Comparison of ENCODE assay signal across 8 mouse cellular contexts in genomic region chr4:134371316-134371855, GRCm38 (mm10). TPM values are rescaled to one million over a fixed set of nuclear protein-coding genes. Genes with fewer than 3 reads are reported as not detected.
DNase-seq lines count a peak whose midpoint lies in the region; ATAC-seq and TF ChIP-seq lines count a peak whose summit lies in the region.

No protein-coding gene starts in this region.

- peak overlapping the region; percentile 33 for H3K9ac ChIP-seq in ES-Bruce4 (ENCODE audit: low read depth, poor library complexity, severe bottlenecking)
- H3K9ac ChIP-seq in forebrain, embryonic 13.5 days = peak overlapping the region; percentile 30; the same call in 1 of the 2 replicates
- H3K9ac ChIP-seq in limb, embryonic 12.5 days (replicated peaks) = peak overlapping the region; percentile 47; the same call in 1 of the 2 replicates

- no peak overlapping the region for H3K27ac ChIP-seq in ES-Bruce4 (ENCODE audit: insufficient read depth, low read length)
- no peak overlapping the region for H3K27ac ChIP-seq in forebrain, embryonic 13.5 days
- no peak overlapping the region for H3K27ac ChIP-seq in limb, embryonic 12.5 days
- no peak overlapping the region for H3K27ac ChIP-seq in olfactory bulb, adult 2 months (ENCODE audit: insufficient read depth, low read depth, low read length)

- TF ChIP-seq CTCF in ES-Bruce4 (IDR thresholded peaks at IDR 0.05; ENCODE audit: low read depth, low read length) = no peak
- no peak for TF ChIP-seq CTCF in olfactory bulb, adult 2 months (IDR thresholded peaks at IDR 0.05; ENCODE audit: insufficient read depth, low read depth, low read length)

- no peak for ATAC-seq in forebrain, embryonic 13.5 days
- ATAC-seq in limb, embryonic 12.5 days (ENCODE audit: insufficient number of reproducible peaks, insufficient read depth, low FRiP score, low TSS enrichment, low read depth) = no peak

- peak overlapping the region; percentile 78 for H3K4me2 ChIP-seq in forebrain, embryonic 13.5 days
- H3K4me2 ChIP-seq in limb, embryonic 12.5 days = peak overlapping the region; percentile 91

- TF ChIP-seq POLR2A in ES-Bruce4 (IDR thresholded peaks at IDR 0.05; ENCODE audit: insufficient read depth, low read length) = no peak
- TF ChIP-seq POLR2A in olfactory bulb, adult 2 months (IDR thresholded peaks at IDR 0.05; ENCODE audit: insufficient read depth, low read depth, low read length) = no peak

- H3K4me1 ChIP-seq in ES-Bruce4 (ENCODE audit: control insufficient read depth, insufficient read depth, low read length) = peaks cover 6% of the 10 kb centered on the region
- H3K4me1 ChIP-seq in forebrain, embryonic 13.5 days = peaks cover 18% of the 10 kb centered on the region
- peaks cover 25% of the 10 kb centered on the region for H3K4me1 ChIP-seq in limb, embryonic 12.5 days (replicated peaks)
- peaks cover 24% of the 10 kb centered on the region for H3K4me1 ChIP-seq in olfactory bulb, adult 2 months (ENCODE audit: control insufficient read depth, insufficient read depth, low read length)

- DNase-seq in gastrocnemius, postnatal 10 days = peak; percentile 30
- no peak for DNase-seq in gastrocnemius, postnatal 36 days
- DNase-seq in adipocyte (ENCODE audit: low spot score) = no peak
- DNase-seq in thymus, postnatal 14 days = no peak

- no peaks in the 10 kb centered on the region for H3K9me3 ChIP-seq in ES-Bruce4 (replicated peaks; ENCODE audit: control insufficient read depth, insufficient read depth, low read length, poor library complexity, severe bottlenecking)
- H3K9me3 ChIP-seq in forebrain, embryonic 13.5 days (replicated peaks) = no peaks in the 10 kb centered on the region
- H3K9me3 ChIP-seq in limb, embryonic 12.5 days = no peaks in the 10 kb centered on the region

- H3K36me3 ChIP-seq in ES-Bruce4 (ENCODE audit: control insufficient read depth, insufficient read depth, low read length, poor library complexity, severe bottlenecking) = no peaks in the 10 kb centered on the region
- H3K36me3 ChIP-seq in forebrain, embryonic 13.5 days (ENCODE audit: poor library complexity, severe bottlenecking) = no peaks in the 10 kb centered on the region
- no peaks in the 10 kb centered on the region for H3K36me3 ChIP-seq in limb, embryonic 12.5 days

- WGBS in forebrain, embryonic 13.5 days = under 1% methylated on average over 17 of the region's 17 CpGs
- 0% methylated on average over 17 of the region's 17 CpGs for WGBS in limb, embryonic 12.5 days
- WGBS in olfactory bulb, adult 2 months = 0% methylated on average over 17 of the region's 17 CpGs

- intact Hi-C loops in gastrocnemius, postnatal 36 days (cut with DNase I) = loop anchor here (5.0 kb wide), 1 partner anchor 124 kb away; the partner anchor contains the start of genes Gm30191 and Zfp593

- TF ChIP-seq EP300 in ES-Bruce4 (IDR thresholded peaks at IDR 0.05; ENCODE audit: insufficient read depth, low read depth, low read length) = no peak

- no peaks in the 10 kb centered on the region for H3K27me3 ChIP-seq in ES-Bruce4 (ENCODE audit: control insufficient read depth, insufficient read depth, low read length, poor library complexity, severe bottlenecking)
- H3K27me3 ChIP-seq in forebrain, embryonic 13.5 days = peaks cover 51% of the 10 kb centered on the region
- H3K27me3 ChIP-seq in limb, embryonic 12.5 days = peaks cover 51% of the 10 kb centered on the region

- H3K4me3 ChIP-seq in ES-Bruce4 (ENCODE audit: low read depth, low read length) = peak overlapping the region; percentile 79
- H3K4me3 ChIP-seq in forebrain, embryonic 13.5 days = peak overlapping the region; percentile 45
- H3K4me3 ChIP-seq in limb, embryonic 12.5 days (replicated peaks) = peak overlapping the region; percentile 55
- H3K4me3 ChIP-seq in olfactory bulb, adult 2 months (ENCODE audit: insufficient read depth, low read depth, low read length) = peak overlapping the region; percentile 71

RNA-seq across cellular contexts. Expression of gene Extl1, which starts 12.3 kb away (rescaled TPM):
- 10 to 100 TPM; 24.7 to 27.4 TPM for total RNA-seq in gastrocnemius, postnatal 10 days (2021)
- 10 to 100 TPM; 25.9 to 29.9 TPM for total RNA-seq in gastrocnemius, postnatal 36 days (2021)
- polyA plus RNA-seq in ES-Bruce4 (2011; ENCODE audit: insufficient read depth, insufficient read length, low read depth, missing spikeins) = 3.3 and 3.9 TPM in 2 replicates
- polyA plus RNA-seq in forebrain, embryonic 13.5 days (2015; fragmentation: Nextera tagmentation; extraction: Ambion mirVana) = 0.12 and 0.37 TPM in 2 replicates
- 3.4 and 4.1 TPM in 2 replicates for polyA plus RNA-seq in limb, embryonic 12.5 days (2016; fragmentation: Nextera tagmentation; extraction: Ambion mirVana)
- not detected in 2 replicates for polyA plus RNA-seq in olfactory bulb, adult 2 months (2012; ENCODE audit: insufficient read depth, insufficient read length, low replicate concordance, missing spikeins)

RNA-seq across cellular contexts. Expression of gene Pafah2, which starts 24.7 kb away (rescaled TPM):
- total RNA-seq in gastrocnemius, postnatal 10 days (2021) = 1 to 10 TPM; 2.4 to 2.9 TPM
- 1 to 10 TPM; 1.8 to 4.0 TPM for total RNA-seq in gastrocnemius, postnatal 36 days (2021)
- 16.4 and 16.5 TPM in 2 replicates for polyA plus RNA-seq in ES-Bruce4 (2011; ENCODE audit: insufficient read depth, insufficient read length, low read depth, missing spikeins)
- 6.3 and 6.5 TPM in 2 replicates for polyA plus RNA-seq in forebrain, embryonic 13.5 days (2015; fragmentation: Nextera tagmentation; extraction: Ambion mirVana)
- 9.7 and 10.9 TPM in 2 replicates for polyA plus RNA-seq in limb, embryonic 12.5 days (2016; fragmentation: Nextera tagmentation; extraction: Ambion mirVana)
- not detected in 2 replicates for polyA plus RNA-seq in olfactory bulb, adult 2 months (2012; ENCODE audit: insufficient read depth, insufficient read length, low replicate concordance, missing spikeins)

RNA-seq across cellular contexts. Expression of gene Slc30a2, which starts 28.4 kb away (rescaled TPM):
- total RNA-seq in gastrocnemius, postnatal 10 days (2021) = under 1 TPM; 0.29 to 0.66 TPM
- total RNA-seq in gastrocnemius, postnatal 36 days (2021) = 10 to 100 TPM in 1 of 2 experiments, 1 to 10 TPM in 1; 3.8 to 22.3 TPM
- polyA plus RNA-seq in ES-Bruce4 (2011; ENCODE audit: insufficient read depth, insufficient read length, low read depth, missing spikeins) = 3.9 and 4.9 TPM in 2 replicates
- not detected in 2 replicates for polyA plus RNA-seq in forebrain, embryonic 13.5 days (2015; fragmentation: Nextera tagmentation; extraction: Ambion mirVana)
- 0.06 and 0.15 TPM in 2 replicates for polyA plus RNA-seq in limb, embryonic 12.5 days (2016; fragmentation: Nextera tagmentation; extraction: Ambion mirVana)
- polyA plus RNA-seq in olfactory bulb, adult 2 months (2012; ENCODE audit: insufficient read depth, insufficient read length, low replicate concordance, missing spikeins) = not detected in 2 replicates

RNA-seq across cellular contexts. Expression of gene Trim63, which starts 56.5 kb away (rescaled TPM):
- 100 to 1,000 TPM in 1 of 2 experiments, 10 to 100 TPM in 1; 78.5 to 107 TPM for total RNA-seq in gastrocnemius, postnatal 10 days (2021)
- total RNA-seq in gastrocnemius, postnatal 36 days (2021) = 100 to 1,000 TPM; 241 to 268 TPM
- 5.4 and 7.4 TPM in 2 replicates for polyA plus RNA-seq in ES-Bruce4 (2011; ENCODE audit: insufficient read depth, insufficient read length, low read depth, missing spikeins)
- 0.16 TPM in 1 of 2 replicates, not detected in the other for polyA plus RNA-seq in forebrain, embryonic 13.5 days (2015; fragmentation: Nextera tagmentation; extraction: Ambion mirVana)
- polyA plus RNA-seq in limb, embryonic 12.5 days (2016; fragmentation: Nextera tagmentation; extraction: Ambion mirVana) = 3.3 and 3.6 TPM in 2 replicates
- polyA plus RNA-seq in olfactory bulb, adult 2 months (2012; ENCODE audit: insufficient read depth, insufficient read length, low replicate concordance, missing spikeins) = not detected in 2 replicates
